Mouse (Mus musculus) C2C12 (cell line): ENCODE data around the gene C77080.

ENCODE experiments used
- CTCF ChIP-seq: IDR thresholded peaks from one replicate; pipeline ENCODE4 v1.5.1; 2011; ENCODE audit not compliant: control insufficient read depth, insufficient read depth, insufficient read length
- MAX ChIP-seq: IDR thresholded peaks from one replicate; pipeline ENCODE4 v1.6.1; 2011; ENCODE audit warnings: mild to moderate bottlenecking, control low read depth
- MYOG ChIP-seq: IDR thresholded peaks from one replicate; pipeline ENCODE4 v1.6.1; 2011; ENCODE audit not compliant: control insufficient read depth, insufficient read length; ENCODE audit errors: extremely low read depth
- USF1 ChIP-seq: IDR thresholded peaks from one replicate; pipeline ENCODE4 v1.6.1; 2011; ENCODE audit warnings: low read depth, mild to moderate bottlenecking, control low read depth, moderate library complexity

DNA sequence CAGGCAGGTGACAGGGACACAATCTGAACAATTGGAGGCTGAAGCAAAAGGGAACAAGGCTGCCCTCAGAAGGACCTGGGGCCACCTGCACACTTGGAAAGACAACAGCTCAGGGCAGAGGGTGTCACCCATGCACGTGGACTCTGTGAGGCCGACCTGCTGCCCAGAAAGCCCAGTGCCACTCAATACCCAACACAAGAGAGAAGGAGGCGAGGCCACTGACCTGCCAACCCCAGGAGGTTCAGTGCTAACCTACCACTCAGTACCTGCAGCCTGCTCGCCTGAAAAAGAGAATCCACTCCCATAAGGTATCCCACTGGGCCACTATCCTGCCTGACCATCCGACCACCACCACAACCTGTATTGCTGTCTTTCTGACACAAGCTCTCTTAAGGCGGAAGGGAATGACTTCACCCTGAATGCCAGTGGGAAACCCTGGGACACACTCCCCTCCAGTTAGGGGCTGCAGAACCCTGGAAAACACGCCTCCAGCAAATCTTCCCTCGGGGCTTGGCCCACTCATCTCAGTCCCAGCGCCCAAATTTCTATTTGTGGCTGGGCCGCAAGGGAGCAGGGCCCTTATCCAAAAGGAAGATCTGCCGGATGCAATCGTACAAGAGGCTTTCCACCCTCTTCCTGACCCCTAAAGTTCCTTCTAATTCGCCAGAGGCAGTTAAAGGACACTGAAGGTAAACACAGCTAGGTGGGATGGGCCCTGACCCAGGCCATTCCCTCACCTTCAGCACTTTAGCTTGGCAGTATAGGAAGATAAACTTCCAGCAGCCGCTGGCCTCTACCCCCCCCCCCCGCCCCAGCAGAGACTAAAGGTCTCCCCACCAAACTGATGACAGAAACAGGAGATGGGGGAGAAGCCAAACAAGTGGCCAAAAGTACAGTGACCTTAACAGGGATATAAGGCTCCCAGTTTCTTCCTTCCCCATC, 14.6 kb downstream of the C77080 start:
- no peak for TF ChIP-seq USF1
- no peak for TF ChIP-seq CTCF
- no peak for TF ChIP-seq MYOG
- TF ChIP-seq MAX, result no peak
